ENCODE assay signal across 7 mouse cellular contexts in the genomic region with DNA sequence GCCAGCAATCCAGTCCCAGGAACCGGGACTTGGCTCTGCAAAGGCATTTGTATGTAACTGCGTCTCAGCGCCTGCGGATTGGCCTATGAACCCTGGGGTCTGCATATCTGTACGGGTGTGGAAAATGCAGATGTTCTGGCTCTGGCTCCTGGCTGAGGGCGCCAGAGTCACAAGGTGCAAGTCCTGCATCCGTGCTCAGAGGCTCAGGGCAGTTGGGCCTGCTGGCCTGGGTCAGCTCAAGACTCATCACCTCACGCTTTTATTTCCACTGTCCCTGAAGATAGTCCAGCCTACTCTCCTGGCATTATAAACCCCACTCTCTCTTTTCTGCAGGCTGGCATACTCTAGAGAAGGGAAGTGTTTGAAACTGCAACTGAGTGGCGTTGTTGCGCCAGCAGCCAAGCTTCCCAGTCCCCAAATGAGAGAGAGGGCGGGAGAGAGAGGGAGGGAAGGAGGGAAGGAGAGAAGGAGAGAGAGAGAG. TPM values are rescaled to one million over a fixed set of nuclear protein-coding genes. Genes with fewer than 3 reads are reported as not detected.
A peak's percentile ranks its signal among the peaks of the same experiment; 100 is the strongest.
DNase-seq lines count a peak whose midpoint lies in the region; ATAC-seq and TF ChIP-seq lines count a peak whose summit lies in the region.

No protein-coding gene starts in this region.

- no peak for ATAC-seq in embryonic facial prominence, embryonic 13.5 days (ENCODE audit: insufficient number of reproducible peaks, insufficient read depth, low FRiP score, low TSS enrichment, low read depth)
- ATAC-seq in midbrain, embryonic 14.5 days (ENCODE audit: low FRiP score, low TSS enrichment), result 0 out of 2 replicates have a peak, but pooled peaks have one; percentile 29
- no peak for ATAC-seq in inflammation-experienced regulatory T-cells, adult 6 months

- TF ChIP-seq CTCF in ES-Bruce4 (IDR thresholded peaks at IDR 0.05; ENCODE audit: low read depth, low read length), result no peak

- no peaks in the 10 kb centered on the region for H3K36me3 ChIP-seq in ES-Bruce4 (ENCODE audit: control insufficient read depth, insufficient read depth, low read length, poor library complexity, severe bottlenecking)
- no peaks in the 10 kb centered on the region for H3K36me3 ChIP-seq in embryonic facial prominence, embryonic 13.5 days
- no peaks in the 10 kb centered on the region for H3K36me3 ChIP-seq in hindbrain, embryonic 10.5 days
- H3K36me3 ChIP-seq in midbrain, embryonic 14.5 days (ENCODE audit: control insufficient read depth, insufficient read depth, low read length), result no peaks in the 10 kb centered on the region

- H3K4me2 ChIP-seq in embryonic facial prominence, embryonic 13.5 days, result peak overlapping the region; percentile 86
- H3K4me2 ChIP-seq in midbrain, embryonic 14.5 days (ENCODE audit: low read length), result peak overlapping the region; percentile 76

- H3K4me1 ChIP-seq in ES-Bruce4 (ENCODE audit: control insufficient read depth, insufficient read depth, low read length), result no peaks in the 10 kb centered on the region
- H3K4me1 ChIP-seq in embryonic facial prominence, embryonic 13.5 days, result peaks cover 34% of the 10 kb centered on the region
- peaks cover 64% of the 10 kb centered on the region for H3K4me1 ChIP-seq in hindbrain, embryonic 10.5 days (replicated peaks)
- peaks cover 45% of the 10 kb centered on the region for H3K4me1 ChIP-seq in midbrain, embryonic 14.5 days (ENCODE audit: control insufficient read depth, insufficient read depth, low read length)

- peak; percentile 65 for DNase-seq in 3T3-L1 (ENCODE audit: low read depth, low spot score)
- DNase-seq in hindbrain, embryonic 10.5 days (ENCODE audit: low spot score), result peak; percentile 72
- peak; percentile 25 to 31 for DNase-seq in layer of hippocampus, postnatal 14 days (ENCODE audit: low spot score in 2 of 2)
- peak; percentile 77 for DNase-seq in midbrain, embryonic 14.5 days

- H3K9ac ChIP-seq in ES-Bruce4 (ENCODE audit: low read depth, poor library complexity, severe bottlenecking), result no peak overlapping the region
- H3K9ac ChIP-seq in embryonic facial prominence, embryonic 13.5 days, result no peak overlapping the region
- peak overlapping the region; percentile 36 for H3K9ac ChIP-seq in midbrain, embryonic 14.5 days (replicated peaks; ENCODE audit: low read length)

- TF ChIP-seq EP300 in ES-Bruce4 (IDR thresholded peaks at IDR 0.05; ENCODE audit: insufficient read depth, low read depth, low read length), result no peak

- no peak for TF ChIP-seq POLR2A in ES-Bruce4 (IDR thresholded peaks at IDR 0.05; ENCODE audit: insufficient read depth, low read length)

- H3K4me3 ChIP-seq in ES-Bruce4 (ENCODE audit: low read depth, low read length), result peak overlapping the region; percentile 52
- H3K4me3 ChIP-seq in embryonic facial prominence, embryonic 13.5 days, result peak overlapping the region; percentile 74
- H3K4me3 ChIP-seq in hindbrain, embryonic 10.5 days, result peak overlapping the region; percentile 83
- peak overlapping the region; percentile 85 for H3K4me3 ChIP-seq in midbrain, embryonic 14.5 days (replicated peaks; ENCODE audit: low read depth, low read length)

- WGBS in embryonic facial prominence, embryonic 13.5 days, result under 1% methylated on average over 11 of the region's 11 CpGs
- 0% methylated on average over 11 of the region's 11 CpGs for whole genome bisulfite sequencing in hindbrain, embryonic 10.5 days
- 0% methylated on average over 11 of the region's 11 CpGs for WGBS in midbrain, embryonic 14.5 days

- peaks cover 33% of the 10 kb centered on the region for H3K27me3 ChIP-seq in ES-Bruce4 (ENCODE audit: control insufficient read depth, insufficient read depth, low read length, poor library complexity, severe bottlenecking)
- H3K27me3 ChIP-seq in embryonic facial prominence, embryonic 13.5 days, result peaks cover 73% of the 10 kb centered on the region
- peaks cover 27% of the 10 kb centered on the region for H3K27me3 ChIP-seq in hindbrain, embryonic 10.5 days (ENCODE audit: insufficient read depth, poor library complexity, severe bottlenecking)
- no peaks in the 10 kb centered on the region for H3K27me3 ChIP-seq in midbrain, embryonic 14.5 days (ENCODE audit: control insufficient read depth, insufficient read depth, low read length)

- H3K27ac ChIP-seq in ES-Bruce4 (ENCODE audit: insufficient read depth, low read length), result no peak overlapping the region
- H3K27ac ChIP-seq in embryonic facial prominence, embryonic 13.5 days, result no peak overlapping the region
- H3K27ac ChIP-seq in hindbrain, embryonic 10.5 days, result peak overlapping the region; percentile 100
- peak overlapping the region; percentile 98 for H3K27ac ChIP-seq in midbrain, embryonic 14.5 days (replicated peaks; ENCODE audit: low read depth, low read length)

- no peaks in the 10 kb centered on the region for H3K9me3 ChIP-seq in ES-Bruce4 (replicated peaks; ENCODE audit: control insufficient read depth, insufficient read depth, low read length, poor library complexity, severe bottlenecking)
- no peaks in the 10 kb centered on the region for H3K9me3 ChIP-seq in embryonic facial prominence, embryonic 13.5 days
- no peaks in the 10 kb centered on the region for H3K9me3 ChIP-seq in hindbrain, embryonic 10.5 days
- H3K9me3 ChIP-seq in midbrain, embryonic 14.5 days (ENCODE audit: control insufficient read depth, low read length), result no peaks in the 10 kb centered on the region

RNA-seq across cellular contexts. Expression of a gene that starts 3.3 kb away (rescaled TPM):
- 0.11 and 1.2 TPM in 2 replicates for polyA plus RNA-seq in ES-Bruce4 (2011; ENCODE audit: insufficient read depth, insufficient read length, low read depth, missing spikeins)
- 4.3 and 6.2 TPM in 2 replicates for polyA plus RNA-seq in embryonic facial prominence, embryonic 13.5 days (2015; fragmentation: Nextera tagmentation; extraction: Ambion mirVana)
- 6.6 and 12.2 TPM in 2 replicates for polyA plus RNA-seq in hindbrain, embryonic 10.5 days (2016; fragmentation: Nextera tagmentation; extraction: Ambion mirVana)
- total RNA-seq in layer of hippocampus, postnatal 14 days (2021), result 10 to 100 TPM; 32.5 to 32.8 TPM
- 34.0 and 39.8 TPM in 2 replicates for polyA plus RNA-seq in midbrain, embryonic 14.5 days (2014; fragmentation: Nextera tagmentation; extraction: Ambion mirVana)
- under 1 TPM in 1 of 3 experiments, not detected in 2; 0.09 TPM for polyA plus RNA-seq in inflammation-experienced regulatory T-cells, adult 6 months (2017; shearing (Covaris generic))

Comparison
In these comparisons a context has a peak if more than half of its experiments do, and no peak if none do; other contexts are left out.
1. H3K27ac ChIP-seq: peak in hindbrain, embryonic 10.5 days (single experiment) and midbrain, embryonic 14.5 days (single experiment); none in ES-Bruce4 (single experiment) and embryonic facial prominence, embryonic 13.5 days (single experiment).
2. Peak in every context shown above with its lines, with median percentiles within 50 percentile points of each other: DNase-seq and H3K4me3 ChIP-seq.